Mouse (Mus musculus): Measurements from ENCODE around the gene Etl4. TPM values are rescaled to one million over a fixed set of nuclear protein-coding genes. Genes with fewer than 3 reads are reported as not detected.

The Etl4 gene
- polyA plus RNA-seq (2012; rRNA removed), result 10.3 and 19.0 TPM in 2 replicates

GRCm38 (mm10) chr2:19909171-19909899 is at the start of gene Etl4:
Etl4 (plus strand) TSS chr2:19909780.
- H3K27me3 ChIP-seq (ENCODE audit: control insufficient read depth, insufficient read depth, low read length), result no peaks in the 10 kb centered on the region; the same call in 1 of the 2 replicates
- 3% methylated on average over 37 of the region's 37 CpGs for WGBS

DNA sequence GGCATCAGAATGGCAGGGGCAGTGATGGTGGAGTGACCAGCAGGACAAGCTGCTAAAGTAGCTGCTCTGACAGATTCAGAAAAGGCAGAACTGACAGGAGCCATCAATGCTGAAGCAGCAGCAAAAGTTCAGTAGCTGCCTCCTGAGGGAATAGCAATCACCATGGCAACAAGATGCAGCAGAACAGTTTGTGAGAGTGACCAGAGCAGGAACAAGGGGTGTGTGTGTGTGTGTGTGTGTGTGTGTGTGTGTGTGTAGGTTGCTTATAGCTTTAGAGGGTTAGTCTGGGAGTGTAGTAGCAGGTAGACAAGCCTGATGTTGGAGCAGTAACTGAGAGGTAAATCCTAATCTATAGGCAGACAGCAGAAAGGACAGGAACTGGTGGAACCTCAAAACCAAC is 40.4 kb upstream of the Etl4 start:
- H3K36me3 ChIP-seq (ENCODE audit: control insufficient read depth, insufficient read depth, low read length), result no peaks in the 10 kb centered on the region
- TF ChIP-seq CTCF (IDR thresholded peaks at IDR 0.05; ENCODE audit: extremely low read depth, insufficient read length, insufficient replicate concordance, low read depth, low read length) (no peak), POLR2A (IDR thresholded peaks at IDR 0.05; ENCODE audit: low read depth, low read length) (no peak)
- no peak overlapping the region for H3K4me3 ChIP-seq (ENCODE audit: low read depth, low read length)
- H3K27ac ChIP-seq (ENCODE audit: insufficient read depth, low read depth, low read length), result no peak overlapping the region
- no peaks in the 10 kb centered on the region for H3K4me1 ChIP-seq (ENCODE audit: control insufficient read depth, insufficient read depth, insufficient read length, low read length)
- H3K27me3 ChIP-seq (ENCODE audit: control insufficient read depth, insufficient read depth, low read length), result no peaks in the 10 kb centered on the region

More at GRCm38 (mm10) chr2:19909171-19909899, at the start of gene Etl4:
- TF ChIP-seq POLR2A (IDR thresholded peaks at IDR 0.05; ENCODE audit: low read depth, low read length) (no peak), CTCF (IDR thresholded peaks at IDR 0.05; ENCODE audit: extremely low read depth, insufficient read length, insufficient replicate concordance, low read depth, low read length) (no peak)
- Histone ChIP-seq H3K4me3 (ENCODE audit: low read depth, low read length) (peak within 1 kb of the TSS; percentile 5; the same call in 1 of the 2 replicates), H3K4me1 (ENCODE audit: control insufficient read depth, insufficient read depth, insufficient read length, low read length) (no peaks in the 10 kb centered on the region), H3K27ac (ENCODE audit: insufficient read depth, low read depth, low read length) (no peak within 1 kb of the TSS), H3K36me3 (ENCODE audit: control insufficient read depth, insufficient read depth, low read length) (no peaks in the 10 kb centered on the region)

- H3K27ac ChIP-seq (ENCODE audit: insufficient read depth, low read depth, low read length), result no peak overlapping the region
- TF ChIP-seq POLR2A (IDR thresholded peaks at IDR 0.05; ENCODE audit: low read depth, low read length) (no peak), CTCF (IDR thresholded peaks at IDR 0.05; ENCODE audit: extremely low read depth, insufficient read length, insufficient replicate concordance, low read depth, low read length) (no peak)
- no peaks in the 10 kb centered on the region for H3K27me3 ChIP-seq (ENCODE audit: control insufficient read depth, insufficient read depth, low read length)
- H3K36me3 ChIP-seq (ENCODE audit: control insufficient read depth, insufficient read depth, low read length), result no peaks in the 10 kb centered on the region
- no peaks in the 10 kb centered on the region for H3K4me1 ChIP-seq (ENCODE audit: control insufficient read depth, insufficient read depth, insufficient read length, low read length)
- 76% methylated on average over 1 of the region's 1 CpGs for WGBS
- no peak overlapping the region for H3K4me3 ChIP-seq (ENCODE audit: low read depth, low read length)
Observed at GRCm38 (mm10) chr2:19871881-19872280, 37.7 kb upstream of the Etl4 start.

GRCm38 (mm10) chr2:19890875-19891274 is 18.7 kb upstream of the Etl4 start:
- Histone ChIP-seq H3K36me3 (ENCODE audit: control insufficient read depth, insufficient read depth, low read length) (no peaks in the 10 kb centered on the region), H3K4me1 (ENCODE audit: control insufficient read depth, insufficient read depth, insufficient read length, low read length) (no peaks in the 10 kb centered on the region), H3K4me3 (ENCODE audit: low read depth, low read length) (no peak overlapping the region), H3K27ac (ENCODE audit: insufficient read depth, low read depth, low read length) (no peak overlapping the region), H3K27me3 (ENCODE audit: control insufficient read depth, insufficient read depth, low read length) (no peaks in the 10 kb centered on the region)
- 42% methylated on average over 4 of the region's 4 CpGs for whole genome bisulfite sequencing
- TF ChIP-seq POLR2A (IDR thresholded peaks at IDR 0.05; ENCODE audit: low read depth, low read length) (no peak), CTCF (IDR thresholded peaks at IDR 0.05; ENCODE audit: extremely low read depth, insufficient read length, insufficient replicate concordance, low read depth, low read length) (no peak)

- Histone ChIP-seq H3K27ac (ENCODE audit: insufficient read depth, low read depth, low read length) (no peak overlapping the region), H3K36me3 (ENCODE audit: control insufficient read depth, insufficient read depth, low read length) (no peaks in the 10 kb centered on the region), H3K27me3 (ENCODE audit: control insufficient read depth, insufficient read depth, low read length) (no peaks in the 10 kb centered on the region; the same call in 1 of the 2 replicates), H3K4me3 (ENCODE audit: low read depth, low read length) (peak overlapping the region; percentile 5; the same call in 1 of the 2 replicates), H3K4me1 (ENCODE audit: control insufficient read depth, insufficient read depth, insufficient read length, low read length) (no peaks in the 10 kb centered on the region)
- WGBS, result 3% methylated on average over 29 of the region's 31 CpGs
- TF ChIP-seq CTCF (IDR thresholded peaks at IDR 0.05; ENCODE audit: extremely low read depth, insufficient read length, insufficient replicate concordance, low read depth, low read length) (no peak), POLR2A (IDR thresholded peaks at IDR 0.05; ENCODE audit: low read depth, low read length) (no peak)
Observed at GRCm38 (mm10) chr2:19909900-19910780, 560 bp downstream of the Etl4 start.

- no peaks in the 10 kb centered on the region; the same call in 1 of the 2 replicates for H3K27me3 ChIP-seq (ENCODE audit: control insufficient read depth, insufficient read depth, low read length)
- no peak overlapping the region for H3K27ac ChIP-seq (ENCODE audit: insufficient read depth, low read depth, low read length)
- no peaks in the 10 kb centered on the region for H3K36me3 ChIP-seq (ENCODE audit: control insufficient read depth, insufficient read depth, low read length)
- no peaks in the 10 kb centered on the region for H3K4me1 ChIP-seq (ENCODE audit: control insufficient read depth, insufficient read depth, insufficient read length, low read length)
- TF ChIP-seq CTCF (IDR thresholded peaks at IDR 0.05; ENCODE audit: extremely low read depth, insufficient read length, insufficient replicate concordance, low read depth, low read length) (no peak), POLR2A (IDR thresholded peaks at IDR 0.05; ENCODE audit: low read depth, low read length) (no peak)
- WGBS, result 5% methylated on average over 8 of the region's 8 CpGs
- no peak overlapping the region for H3K4me3 ChIP-seq (ENCODE audit: low read depth, low read length)
Observed at GRCm38 (mm10) chr2:19910781-19911175, 1.2 kb downstream of the Etl4 start.

DNA sequence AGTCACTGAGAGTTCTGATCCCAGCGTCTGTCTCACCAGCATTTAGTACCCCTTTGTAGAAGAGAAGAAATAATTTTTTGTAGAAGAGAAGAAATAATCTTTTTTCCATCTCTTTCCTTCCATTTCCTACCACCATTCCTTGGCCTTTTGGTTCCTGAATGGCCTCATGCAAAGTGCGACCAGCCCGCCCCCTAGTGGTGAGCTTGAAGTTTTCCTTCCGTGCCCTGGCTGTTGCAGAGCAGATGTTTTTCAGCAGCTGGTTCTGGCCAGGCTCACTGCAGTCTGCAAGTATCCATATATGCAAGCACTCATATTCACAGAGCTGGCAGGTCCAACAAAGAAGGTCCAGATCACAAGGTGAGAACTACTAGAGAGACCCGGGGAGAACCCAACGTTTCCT is 9.6 kb downstream of the Etl4 start:
- no peak overlapping the region for H3K4me3 ChIP-seq (ENCODE audit: low read depth, low read length)
- no peak overlapping the region for H3K27ac ChIP-seq (ENCODE audit: insufficient read depth, low read depth, low read length)
- no peaks in the 10 kb centered on the region for H3K27me3 ChIP-seq (ENCODE audit: control insufficient read depth, insufficient read depth, low read length)
- 24% methylated on average over 6 of the region's 6 CpGs for WGBS
- TF ChIP-seq POLR2A (IDR thresholded peaks at IDR 0.05; ENCODE audit: low read depth, low read length) (no peak), CTCF (IDR thresholded peaks at IDR 0.05; ENCODE audit: extremely low read depth, insufficient read length, insufficient replicate concordance, low read depth, low read length) (peak; percentile 61; the same call in 1 of the 2 replicates)
- H3K36me3 ChIP-seq (ENCODE audit: control insufficient read depth, insufficient read depth, low read length), result no peaks in the 10 kb centered on the region
- H3K4me1 ChIP-seq (ENCODE audit: control insufficient read depth, insufficient read depth, insufficient read length, low read length), result no peaks in the 10 kb centered on the region

Measured in small intestine, adult 2 months (tissue).